Mouse (Mus musculus): ENCODE data around the gene Ttc7. TPM values are rescaled to one million over a fixed set of nuclear protein-coding genes. Genes with fewer than 3 reads are reported as not detected.
"Not testable (repeated sequence)": the region's sequence is repeated elsewhere in the genome, so short reads cannot be mapped to it uniquely, and the experiment has no call there.

Gene Ttc7
- total and polyA plus RNA-seq, 2 experiments from 2014 or later, result 2.7 to 6.7 TPM

DNA sequence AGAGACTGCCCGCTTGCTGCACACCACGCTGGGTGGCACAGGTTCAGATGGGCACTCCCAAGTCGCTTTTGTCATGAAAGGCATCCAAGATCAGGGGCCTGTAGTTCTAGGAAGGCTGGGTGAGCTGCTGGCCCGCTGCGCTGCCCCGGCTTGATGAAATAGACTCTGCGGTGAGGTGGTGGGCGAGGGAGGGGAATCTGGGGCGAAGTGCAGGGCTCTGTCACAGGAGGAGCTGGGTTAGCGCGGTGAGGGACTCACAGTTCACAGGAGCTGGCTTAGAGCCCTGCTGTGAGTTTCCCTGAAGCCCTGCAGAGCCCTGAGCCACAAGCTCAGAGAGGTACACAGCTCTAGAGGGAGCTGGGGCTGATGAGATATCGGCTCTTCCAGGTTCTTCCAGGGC lies 5.4 kb downstream of the Ttc7 start:
- H3K27me3 ChIP-seq (ENCODE audit: control insufficient read depth, insufficient read depth, low read length), result peaks cover 13% of the 10 kb centered on the region
- no peaks in the 10 kb centered on the region for H3K36me3 ChIP-seq (replicated peaks; ENCODE audit: control insufficient read depth, insufficient read depth, low read length)
- WGBS, result 41% methylated on average over 12 of the region's 12 CpGs
- TF ChIP-seq EP300 (IDR thresholded peaks at IDR 0.05; ENCODE audit: low read depth) (no peak), CTCF (IDR thresholded peaks at IDR 0.05; ENCODE audit: low read depth) (no peak)
- no peak overlapping the region for H3K4me2 ChIP-seq (ENCODE audit: low read depth, low read length)
- no peaks in the 10 kb centered on the region for H3K4me1 ChIP-seq (ENCODE audit: control insufficient read depth, insufficient read depth)
- H3K9ac ChIP-seq (replicated peaks; ENCODE audit: low read depth, low read length), result no peak overlapping the region
- H3K27ac ChIP-seq (ENCODE audit: low read depth), result no peak overlapping the region
- no peak overlapping the region for H3K4me3 ChIP-seq (ENCODE audit: low read depth, low read length)
- DNase-seq (ENCODE audit: low spot score) (no peak), ATAC-seq (ENCODE audit: insufficient read depth, low read depth) (no peak)
- no peaks in the 10 kb centered on the region for H3K9me3 ChIP-seq (replicated peaks; ENCODE audit: control insufficient read depth, low read length)

DNA sequence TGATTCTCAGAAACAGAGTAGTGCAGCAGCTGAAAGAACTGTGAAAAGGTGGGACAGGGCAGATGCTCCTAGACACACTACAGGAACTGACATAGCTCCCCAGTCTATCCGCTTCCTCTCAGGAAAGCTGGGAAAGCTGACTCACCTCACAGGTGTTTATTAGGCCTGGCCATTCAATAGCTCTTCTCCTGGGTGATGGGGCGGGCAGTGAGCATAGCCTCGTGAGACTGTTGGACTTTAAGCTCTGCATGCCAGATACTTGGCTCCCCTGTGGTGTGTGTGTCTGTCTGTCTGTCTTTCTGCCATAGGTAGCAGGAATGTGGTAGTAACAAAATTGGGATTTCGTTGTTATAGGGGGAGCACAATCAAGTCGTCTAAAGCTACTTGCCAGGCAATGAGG lies 6.7 kb downstream of the Ttc7 start:
- H3K4me1 ChIP-seq (ENCODE audit: control insufficient read depth, insufficient read depth), result no peaks in the 10 kb centered on the region
- peaks cover 13% of the 10 kb centered on the region for H3K27me3 ChIP-seq (ENCODE audit: control insufficient read depth, insufficient read depth, low read length)
- ATAC-seq (ENCODE audit: insufficient read depth, low read depth) (no peak), DNase-seq (ENCODE audit: low spot score) (no peak)
- H3K4me2 ChIP-seq (ENCODE audit: low read depth, low read length), result no peak overlapping the region
- no peak overlapping the region for H3K9ac ChIP-seq (replicated peaks; ENCODE audit: low read depth, low read length)
- no peak overlapping the region for H3K4me3 ChIP-seq (ENCODE audit: low read depth, low read length)
- H3K9me3 ChIP-seq (replicated peaks; ENCODE audit: control insufficient read depth, low read length), result no peaks in the 10 kb centered on the region
- H3K27ac ChIP-seq (ENCODE audit: low read depth), result no peak overlapping the region
- no peaks in the 10 kb centered on the region for H3K36me3 ChIP-seq (replicated peaks; ENCODE audit: control insufficient read depth, insufficient read depth, low read length)
- WGBS, result 71% methylated on average over 5 of the region's 5 CpGs
- no peak for TF ChIP-seq EP300 (IDR thresholded peaks at IDR 0.05; ENCODE audit: low read depth)
- TF ChIP-seq CTCF (IDR thresholded peaks at IDR 0.05; ENCODE audit: low read depth), result no peak

DNA sequence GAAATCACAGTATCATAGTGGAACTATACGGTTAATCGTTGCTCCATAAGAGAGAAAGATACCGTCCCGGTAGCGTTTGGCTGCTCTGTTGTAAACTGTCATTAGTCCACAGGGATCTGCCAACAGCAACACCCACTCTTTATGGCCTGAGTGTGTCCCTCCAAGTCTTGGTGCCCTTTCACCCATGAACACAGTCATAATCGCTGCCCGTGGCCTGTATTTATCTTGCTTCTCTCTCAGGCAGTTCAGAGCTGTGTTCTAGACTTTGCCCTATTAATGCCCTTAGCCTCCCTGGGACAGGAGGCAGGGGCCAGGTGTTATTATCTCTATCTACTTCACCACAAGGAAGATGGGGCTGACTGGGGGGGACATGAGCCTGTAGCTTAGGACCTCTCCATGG lies 8.4 kb downstream of the Ttc7 start:
- no peak overlapping the region for H3K4me3 ChIP-seq (ENCODE audit: low read depth, low read length)
- H3K27ac ChIP-seq (ENCODE audit: low read depth), result no peak overlapping the region

DNA sequence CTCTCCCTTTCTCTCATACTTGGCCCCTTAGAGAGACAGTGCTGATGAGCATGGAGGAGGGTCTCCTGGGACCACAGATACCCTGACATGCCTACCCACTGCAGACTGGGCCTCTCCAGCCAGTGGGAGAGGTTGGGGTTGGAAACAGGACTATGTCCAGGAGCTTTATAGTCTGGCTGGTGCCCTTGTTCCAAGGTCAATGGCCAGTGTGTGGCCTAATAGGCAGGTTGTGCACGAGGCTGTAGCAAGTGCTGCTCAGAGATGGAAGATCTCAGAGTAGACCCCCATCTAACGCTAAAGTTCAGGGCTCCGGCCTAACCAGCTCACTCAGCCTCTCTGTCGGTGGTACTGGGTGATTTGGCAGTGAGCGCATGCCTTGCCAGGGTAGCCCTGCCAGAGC lies 9.1 kb downstream of the Ttc7 start:
- H3K27me3 ChIP-seq (ENCODE audit: control insufficient read depth, insufficient read depth, low read length), result peaks cover 5% of the 10 kb centered on the region; the same call in 1 of the 2 replicates
- no peak overlapping the region for H3K9ac ChIP-seq (replicated peaks; ENCODE audit: low read depth, low read length)
- no peak for DNase-seq (ENCODE audit: low spot score)
- no peaks in the 10 kb centered on the region for H3K36me3 ChIP-seq (replicated peaks; ENCODE audit: control insufficient read depth, insufficient read depth, low read length)
- H3K4me2 ChIP-seq (ENCODE audit: low read depth, low read length), result no peak overlapping the region
- H3K9me3 ChIP-seq (replicated peaks; ENCODE audit: control insufficient read depth, low read length), result no peaks in the 10 kb centered on the region
- no peak for TF ChIP-seq CTCF (IDR thresholded peaks at IDR 0.05; ENCODE audit: low read depth)
- TF ChIP-seq EP300 (IDR thresholded peaks at IDR 0.05; ENCODE audit: low read depth), result no peak
- no peaks in the 10 kb centered on the region for H3K4me1 ChIP-seq (ENCODE audit: control insufficient read depth, insufficient read depth)
- 83% methylated on average over 5 of the region's 5 CpGs for whole genome bisulfite sequencing
- no peak overlapping the region for H3K27ac ChIP-seq (ENCODE audit: low read depth)
- no peak for ATAC-seq (ENCODE audit: insufficient read depth, low read depth)
- no peak overlapping the region for H3K4me3 ChIP-seq (ENCODE audit: low read depth, low read length)

More for the DNA sequence above, 8.4 kb downstream of the Ttc7 start:
- Histone ChIP-seq H3K27me3 (ENCODE audit: control insufficient read depth, insufficient read depth, low read length) (peaks cover 5% of the 10 kb centered on the region; the same call in 1 of the 2 replicates), H3K4me1 (ENCODE audit: control insufficient read depth, insufficient read depth) (no peaks in the 10 kb centered on the region), H3K4me2 (ENCODE audit: low read depth, low read length) (no peak overlapping the region), H3K9me3 (replicated peaks; ENCODE audit: control insufficient read depth, low read length) (no peaks in the 10 kb centered on the region), H3K36me3 (replicated peaks; ENCODE audit: control insufficient read depth, insufficient read depth, low read length) (no peaks in the 10 kb centered on the region), H3K9ac (replicated peaks; ENCODE audit: low read depth, low read length) (no peak overlapping the region)
- DNase-seq (ENCODE audit: low spot score) (no peak), ATAC-seq (ENCODE audit: insufficient read depth, low read depth) (no peak)
- WGBS, result 84% methylated on average over 7 of the region's 7 CpGs
- no peak for TF ChIP-seq EP300 (IDR thresholded peaks at IDR 0.05; ENCODE audit: low read depth)

DNA sequence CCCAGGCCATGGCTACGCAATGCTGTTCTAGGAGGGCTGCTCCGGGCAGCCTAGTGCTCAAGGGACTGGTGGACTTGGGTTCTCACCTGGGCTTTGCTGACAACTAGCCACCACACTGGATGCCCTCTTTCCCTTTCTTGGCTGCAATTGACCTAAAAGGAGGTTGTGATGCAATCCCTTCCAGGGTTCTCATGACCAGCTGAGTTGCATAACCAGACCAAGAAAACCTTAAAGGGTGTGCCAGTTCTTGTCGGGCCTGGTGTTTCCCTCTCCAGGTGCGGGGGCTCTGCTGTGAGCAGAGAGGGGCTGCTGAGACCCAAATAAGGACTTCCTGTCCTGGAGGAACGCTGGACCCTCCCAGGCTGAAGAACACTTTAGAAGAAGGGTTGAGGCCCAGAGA lies 10.4 kb downstream of the Ttc7 start:
- Histone ChIP-seq H3K9me3 (replicated peaks; ENCODE audit: control insufficient read depth, low read length) (no peaks in the 10 kb centered on the region), H3K9ac (replicated peaks; ENCODE audit: low read depth, low read length) (no peak overlapping the region), H3K27me3 (ENCODE audit: control insufficient read depth, insufficient read depth, low read length) (peaks cover 5% of the 10 kb centered on the region; the same call in 1 of the 2 replicates), H3K4me3 (ENCODE audit: low read depth, low read length) (no peak overlapping the region), H3K27ac (ENCODE audit: low read depth) (no peak overlapping the region), H3K4me1 (ENCODE audit: control insufficient read depth, insufficient read depth) (no peaks in the 10 kb centered on the region), H3K36me3 (replicated peaks; ENCODE audit: control insufficient read depth, insufficient read depth, low read length) (no peaks in the 10 kb centered on the region), H3K4me2 (ENCODE audit: low read depth, low read length) (no peak overlapping the region)
- DNase-seq (ENCODE audit: low spot score), result no peak
- no peak for ATAC-seq (ENCODE audit: insufficient read depth, low read depth)
- 86% methylated on average over 5 of the region's 5 CpGs for WGBS
- no peak for TF ChIP-seq EP300 (IDR thresholded peaks at IDR 0.05; ENCODE audit: low read depth)
- TF ChIP-seq CTCF (IDR thresholded peaks at IDR 0.05; ENCODE audit: low read depth), result no peak

DNA sequence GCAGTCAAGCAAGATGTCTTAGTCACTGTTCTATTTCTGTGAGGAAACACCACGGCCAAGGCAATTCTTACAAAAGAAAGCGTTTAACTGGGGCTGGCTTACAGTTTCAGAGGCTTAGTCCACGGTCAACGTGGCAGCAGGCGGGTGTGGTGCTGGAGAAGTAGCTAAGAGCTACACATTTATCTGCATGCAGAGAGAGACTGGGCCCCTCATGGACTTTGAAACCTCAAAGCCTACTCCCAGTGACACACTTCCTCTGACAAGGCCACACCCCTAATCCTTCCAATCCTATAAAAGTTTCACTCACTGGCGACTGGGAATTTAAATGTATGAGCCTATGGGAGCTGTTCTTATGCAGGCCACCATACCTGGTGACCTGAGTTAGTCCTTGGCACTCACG lies 13.1 kb downstream of the Ttc7 start:
- no peaks in the 10 kb centered on the region for H3K36me3 ChIP-seq (replicated peaks; ENCODE audit: control insufficient read depth, insufficient read depth, low read length)
- H3K9me3 ChIP-seq (replicated peaks; ENCODE audit: control insufficient read depth, low read length), result no peaks in the 10 kb centered on the region
- peaks cover 11% of the 10 kb centered on the region; the same call in 1 of the 2 replicates for H3K4me1 ChIP-seq (ENCODE audit: control insufficient read depth, insufficient read depth)
- TF ChIP-seq EP300 (IDR thresholded peaks at IDR 0.05; ENCODE audit: low read depth), result no peak
- TF ChIP-seq CTCF (IDR thresholded peaks at IDR 0.05; ENCODE audit: low read depth), result no peak
- H3K9ac ChIP-seq (replicated peaks; ENCODE audit: low read depth, low read length), result no peak overlapping the region
- H3K4me2 ChIP-seq (ENCODE audit: low read depth, low read length), result no peak overlapping the region
- ATAC-seq (ENCODE audit: insufficient read depth, low read depth) (no peak), DNase-seq (ENCODE audit: low spot score) (no peak)
- H3K4me3 ChIP-seq (ENCODE audit: low read depth, low read length), result no peak overlapping the region
- H3K27ac ChIP-seq (ENCODE audit: low read depth), result no peak overlapping the region
- 77% methylated on average over 7 of the region's 7 CpGs for WGBS
- no peaks in the 10 kb centered on the region for H3K27me3 ChIP-seq (ENCODE audit: control insufficient read depth, insufficient read depth, low read length)

DNA sequence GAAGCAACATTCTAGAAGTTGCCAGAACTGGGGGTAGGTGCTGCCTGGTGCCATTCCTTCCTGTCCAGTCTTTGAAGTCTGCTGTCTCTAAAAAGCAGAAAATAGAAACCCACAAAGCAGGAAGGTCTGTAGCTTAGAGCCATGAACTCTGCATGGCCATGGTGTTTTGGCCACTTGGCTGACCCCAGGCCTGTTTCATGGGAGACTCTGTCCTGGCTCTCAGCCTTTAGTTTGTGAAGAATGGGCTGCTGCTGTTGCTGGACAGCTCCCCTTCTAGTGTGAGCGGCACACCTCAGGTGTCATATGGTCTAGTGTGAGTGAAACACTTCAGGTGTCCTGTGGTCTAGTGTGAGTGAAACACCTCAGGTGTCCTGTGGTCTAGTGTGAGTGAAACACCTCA lies 14.0 kb downstream of the Ttc7 start:
- WGBS, result 56% methylated on average over 1 of the region's 1 CpGs
- ATAC-seq (ENCODE audit: insufficient read depth, low read depth); H3K27ac ChIP-seq (ENCODE audit: low read depth); H3K9ac ChIP-seq (replicated peaks; ENCODE audit: low read depth, low read length); H3K9me3 ChIP-seq (replicated peaks; ENCODE audit: control insufficient read depth, low read length); H3K4me3 ChIP-seq (ENCODE audit: low read depth, low read length); H3K27me3 ChIP-seq (ENCODE audit: control insufficient read depth, insufficient read depth, low read length); H3K36me3 ChIP-seq (replicated peaks; ENCODE audit: control insufficient read depth, insufficient read depth, low read length); DNase-seq (ENCODE audit: low spot score); H3K4me2 ChIP-seq (ENCODE audit: low read depth, low read length): not testable (repeated sequence)
- peaks cover 11% of the 10 kb centered on the region; the same call in 1 of the 2 replicates for H3K4me1 ChIP-seq (ENCODE audit: control insufficient read depth, insufficient read depth)

Measured in heart, postnatal 0 days (tissue).